ENCODE assay signal across 8 mouse cellular contexts in the genomic region with DNA sequence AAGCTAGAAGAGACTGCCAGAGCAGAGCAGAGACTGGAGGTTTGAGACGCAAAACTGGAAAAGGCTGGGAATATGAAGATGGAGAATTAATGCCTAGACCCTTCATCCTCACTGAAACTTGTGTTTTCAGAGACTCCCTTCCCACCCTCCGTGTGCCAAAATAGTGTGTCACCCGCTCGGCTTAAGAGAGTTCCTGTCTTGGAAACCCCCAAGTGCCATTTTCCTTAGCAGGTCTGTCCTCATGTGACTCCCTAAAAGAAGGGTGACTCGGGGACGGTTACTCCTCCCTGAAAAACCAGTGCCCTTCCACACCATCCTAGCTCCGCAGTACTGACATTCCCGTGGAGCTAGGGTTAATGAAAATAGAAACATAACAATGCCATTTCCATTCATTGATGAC. TPM values are rescaled to one million over a fixed set of nuclear protein-coding genes. Genes with fewer than 3 reads are reported as not detected.
A peak's percentile ranks its signal among the peaks of the same experiment; 100 is the strongest.
DNase-seq lines count a peak whose midpoint lies in the region; ATAC-seq and TF ChIP-seq lines count a peak whose summit lies in the region.

No protein-coding gene starts in this region.

- H3K9me3 ChIP-seq in heart, postnatal 0 days (replicated peaks; ENCODE audit: control insufficient read depth, low read length), result no peaks in the 10 kb centered on the region
- H3K9me3 ChIP-seq in MEL (replicated peaks; ENCODE audit: insufficient read depth, low read length), result no peaks in the 10 kb centered on the region
- H3K9me3 ChIP-seq in hindbrain, embryonic 11.5 days (ENCODE audit: control insufficient read depth, low read length), result no peaks in the 10 kb centered on the region
- H3K9me3 ChIP-seq in midbrain, embryonic 12.5 days, result no peaks in the 10 kb centered on the region

- H3K4me2 ChIP-seq in heart, postnatal 0 days (ENCODE audit: low read depth, low read length), result peak overlapping the region; percentile 91
- peak overlapping the region; percentile 68 for H3K4me2 ChIP-seq in hindbrain, embryonic 11.5 days (replicated peaks; ENCODE audit: low read depth, low read length)
- peak overlapping the region; percentile 71 for H3K4me2 ChIP-seq in midbrain, embryonic 12.5 days (replicated peaks)

- no peak for TF ChIP-seq POLR2A in MEL (IDR thresholded peaks at IDR 0.05; ENCODE audit: control insufficient read depth in 1 of 2, insufficient read depth in 1 of 2, low read depth in 1 of 2, low read length in 2 of 2, poor library complexity in 1 of 2)

- H3K27ac ChIP-seq in heart, postnatal 0 days (ENCODE audit: low read depth), result peak overlapping the region; percentile 88
- peak overlapping the region; percentile 9; the same call in 1 of the 2 replicates for H3K27ac ChIP-seq in MEL (ENCODE audit: control insufficient read depth, low read depth, low read length)
- H3K27ac ChIP-seq in hindbrain, embryonic 11.5 days (ENCODE audit: low read depth, low read length), result peak overlapping the region; percentile 97; the same call in 1 of the 2 replicates
- H3K27ac ChIP-seq in midbrain, embryonic 12.5 days (replicated peaks), result peak overlapping the region; percentile 96

- TF ChIP-seq RAD21 in MEL (IDR thresholded peaks at IDR 0.05; ENCODE audit: low read depth, low read length), result no peak

- 2% methylated on average over 8 of the region's 8 CpGs for WGBS in heart, postnatal 0 days
- under 1% methylated on average over 8 of the region's 8 CpGs for WGBS in hindbrain, embryonic 11.5 days
- under 1% methylated on average over 8 of the region's 8 CpGs for WGBS in midbrain, embryonic 12.5 days

- peaks cover 48% of the 10 kb centered on the region for H3K79me2 ChIP-seq in MEL (ENCODE audit: control insufficient read depth, insufficient read depth, low read length, poor library complexity)

- H3K4me3 ChIP-seq in heart, postnatal 0 days (ENCODE audit: low read depth, low read length), result peak overlapping the region; percentile 77
- peak overlapping the region; percentile 56 to 99 for H3K4me3 ChIP-seq in MEL (ENCODE audit: control insufficient read depth in 1 of 2, insufficient read depth in 1 of 2, low read depth in 2 of 2, low read length in 2 of 2)
- H3K4me3 ChIP-seq in hindbrain, embryonic 11.5 days (ENCODE audit: low read depth, low read length), result peak overlapping the region; percentile 90
- H3K4me3 ChIP-seq in midbrain, embryonic 12.5 days, result peak overlapping the region; percentile 67

- H3K27me3 ChIP-seq in heart, postnatal 0 days (ENCODE audit: control insufficient read depth, insufficient read depth, low read length), result no peaks in the 10 kb centered on the region
- no peaks in the 10 kb centered on the region for H3K27me3 ChIP-seq in MEL (ENCODE audit: control insufficient read depth in 1 of 2, insufficient read depth in 2 of 2, low read length in 2 of 2)
- 0 out of 2 replicates have a peak, but pooled peaks cover 2% of the 10 kb centered on the region for H3K27me3 ChIP-seq in hindbrain, embryonic 11.5 days (ENCODE audit: control insufficient read depth, insufficient read depth, low read length)
- peaks cover 16% of the 10 kb centered on the region for H3K27me3 ChIP-seq in midbrain, embryonic 12.5 days

- no peaks in the 10 kb centered on the region for H3K36me3 ChIP-seq in heart, postnatal 0 days (replicated peaks; ENCODE audit: control insufficient read depth, insufficient read depth, low read length)
- H3K36me3 ChIP-seq in MEL (ENCODE audit: control insufficient read depth in 1 of 2, insufficient read depth in 2 of 2, low read length in 2 of 2), result peaks cover 2 to 30% of the 10 kb centered on the region in 2 experiments; a peak in 3 of 4 replicates
- H3K36me3 ChIP-seq in hindbrain, embryonic 11.5 days (ENCODE audit: control insufficient read depth, insufficient read depth, low read length), result no peaks in the 10 kb centered on the region
- no peaks in the 10 kb centered on the region for H3K36me3 ChIP-seq in midbrain, embryonic 12.5 days

- DNase-seq in heart, postnatal 0 days (ENCODE audit: low spot score), result no peak
- DNase-seq in heart, adult 9 months (ENCODE audit: low spot score in 2 of 2), result no peak
- peak; percentile 53 for DNase-seq in MEL (ENCODE audit: low read depth, low spot score)
- DNase-seq in hindbrain, embryonic 11.5 days (ENCODE audit: low spot score), result no peak
- no peak for DNase-seq in left cerebral cortex, adult 11 months (ENCODE audit: low spot score)
- no peak for DNase-seq in yolk sac, embryonic 10.5 days (ENCODE audit: low spot score)
- no peak for DNase-seq in testis, postnatal 10 days (ENCODE audit: low spot score)

- no peak for TF ChIP-seq CTCF in heart, postnatal 0 days (IDR thresholded peaks at IDR 0.05; ENCODE audit: low read depth)
- no peak for TF ChIP-seq CTCF in MEL (IDR thresholded peaks at IDR 0.05 in 2 of 3, conservative IDR thresholded peaks at IDR 0.05 in 1 of 3; ENCODE audit: control insufficient read depth in 1 of 3, insufficient read depth in 1 of 3, low read depth in 2 of 3, low read length in 3 of 3, poor library complexity in 1 of 3, severe bottlenecking in 1 of 3)

- no peak for ATAC-seq in heart, postnatal 0 days (ENCODE audit: insufficient read depth, low read depth)
- ATAC-seq in hindbrain, embryonic 11.5 days (ENCODE audit: low FRiP score), result 0 out of 2 replicates have a peak, but pooled peaks have one; percentile 1
- ATAC-seq in midbrain, embryonic 12.5 days (ENCODE audit: low FRiP score, low read depth), result no peak

- TF ChIP-seq EP300 in heart, postnatal 0 days (IDR thresholded peaks at IDR 0.05; ENCODE audit: low read depth), result 0 out of 2 replicates have a peak, but pooled peaks have one; percentile 2
- no peak for TF ChIP-seq EP300 in MEL (IDR thresholded peaks at IDR 0.05; ENCODE audit: low read depth in 1 of 2, low read length in 2 of 2)

- H3K4me1 ChIP-seq in heart, postnatal 0 days (ENCODE audit: control insufficient read depth, insufficient read depth), result peaks cover 4% of the 10 kb centered on the region
- H3K4me1 ChIP-seq in MEL (ENCODE audit: control insufficient read depth in 1 of 2, insufficient read depth in 2 of 2, low read length in 2 of 2), result peaks cover 10 to 34% of the 10 kb centered on the region in 2 experiments
- peaks cover 10% of the 10 kb centered on the region for H3K4me1 ChIP-seq in hindbrain, embryonic 11.5 days (replicated peaks; ENCODE audit: control insufficient read depth, insufficient read depth, low read length)
- H3K4me1 ChIP-seq in midbrain, embryonic 12.5 days, result peaks cover 34% of the 10 kb centered on the region

- H3K9ac ChIP-seq in heart, postnatal 0 days (replicated peaks; ENCODE audit: low read depth, low read length), result peak overlapping the region; percentile 61; the same call in 1 of the 2 replicates
- H3K9ac ChIP-seq in MEL (ENCODE audit: control insufficient read depth, low read depth, low read length, poor library complexity, severe bottlenecking), result peak overlapping the region; percentile 58
- H3K9ac ChIP-seq in hindbrain, embryonic 11.5 days (ENCODE audit: low read depth, low read length), result peak overlapping the region; percentile 94
- peak overlapping the region; percentile 95 for H3K9ac ChIP-seq in midbrain, embryonic 12.5 days (replicated peaks)

TF ChIP-seq in MEL, 35 proteins besides CTCF, POLR2A, EP300 and RAD21:
- TF ChIP-seq E2F4 (IDR thresholded peaks at IDR 0.05; ENCODE audit: borderline replicate concordance, low read depth, low read length), result no peak
- TF ChIP-seq USF1 (IDR thresholded peaks at IDR 0.05; ENCODE audit: low read depth, low read length), result 0 out of 2 replicates have a peak, but pooled peaks have one; percentile 32

RNA-seq across cellular contexts. Expression of a gene that starts 0.2 kb away (rescaled TPM):
- total RNA-seq in heart, postnatal 0 days (2014; rRNA removed; ENCODE audit: low replicate concordance), result 60.3 and 82.4 TPM in 2 replicates
- 26.4 and 30.7 TPM in 2 replicates for polyA plus RNA-seq in heart, postnatal 0 days (2015; fragmentation: Nextera tagmentation; extraction: Ambion mirVana)
- total RNA-seq in MEL (2012; rRNA removed), result 191 and 213 TPM in 2 replicates
- polyA plus RNA-seq in MEL (2012; ENCODE audit: insufficient read depth in 1 of 2, insufficient read length in 2 of 2, low read depth in 1 of 2, low replicate concordance in 2 of 2, missing spikeins in 1 of 2), result 100 to 1,000 TPM; 290 to 643 TPM
- 106 and 116 TPM in 2 replicates for polyA plus RNA-seq in hindbrain, embryonic 11.5 days (2014; fragmentation: Nextera tagmentation; extraction: Ambion mirVana)
- polyA plus RNA-seq in midbrain, embryonic 12.5 days (2016; fragmentation: Nextera tagmentation; extraction: Ambion mirVana), result 107 and 110 TPM in 2 replicates

RNA-seq across cellular contexts. Expression of a gene that starts 22.8 kb away (rescaled TPM):
- total RNA-seq in heart, postnatal 0 days (2014; rRNA removed; ENCODE audit: low replicate concordance), result 68.1 and 113 TPM in 2 replicates
- polyA plus RNA-seq in heart, postnatal 0 days (2015; fragmentation: Nextera tagmentation; extraction: Ambion mirVana), result 86.6 and 96.7 TPM in 2 replicates
- total RNA-seq in MEL (2012; rRNA removed), result 126 and 128 TPM in 2 replicates
- polyA plus RNA-seq in MEL (2012; ENCODE audit: insufficient read depth in 1 of 2, insufficient read length in 2 of 2, low read depth in 1 of 2, low replicate concordance in 2 of 2, missing spikeins in 1 of 2), result 100 to 1,000 TPM in 1 of 2 experiments, not detected in 1; 110 TPM
- 93.3 and 95.7 TPM in 2 replicates for polyA plus RNA-seq in hindbrain, embryonic 11.5 days (2014; fragmentation: Nextera tagmentation; extraction: Ambion mirVana)
- 72.7 and 80.1 TPM in 2 replicates for polyA plus RNA-seq in midbrain, embryonic 12.5 days (2016; fragmentation: Nextera tagmentation; extraction: Ambion mirVana)

Comparison
In these comparisons a context has a peak if more than half of its experiments do, and no peak if none do; other contexts are left out.
1. H3K27ac ChIP-seq: peak in every context shown above with its lines; median percentile 97 in hindbrain, embryonic 11.5 days; 96 in midbrain, embryonic 12.5 days; 88 in heart, postnatal 0 days; 9 in MEL.